Mouse (Mus musculus): ENCODE data around the gene Ciao2a. TPM values are rescaled to one million over a fixed set of nuclear protein-coding genes. Genes with fewer than 3 reads are reported as not detected.

Gene Ciao2a
- polyA plus RNA-seq, 1 experiment = 42.4 TPM

GRCm38 (mm10) chr9:66116890-66117289, 9.5 kb upstream of the Ciao2a start:
- Histone ChIP-seq H3K27me3 (ENCODE audit: control insufficient read depth, insufficient read depth, insufficient read length) (no peaks in the 10 kb centered on the region), H3K79me2 (ENCODE audit: control insufficient read depth, insufficient read depth) (peaks cover 80% of the 10 kb centered on the region), H3K4me2 (ENCODE audit: low read depth) (peak overlapping the region; percentile 49), H3ac (ENCODE audit: control insufficient read depth, insufficient read length) (no peak overlapping the region), H3K4me3 (no peak overlapping the region), H3K36me3 (ENCODE audit: control insufficient read depth, insufficient read depth) (peaks cover 16% of the 10 kb centered on the region)
- TF ChIP-seq POLR2A (IDR thresholded peaks at IDR 0.05; ENCODE audit: insufficient read length, low read depth) = no peak
- peak in 2 of 3 experiments; percentile 45 to 67 for TF ChIP-seq MYOG (IDR thresholded peaks at IDR 0.05; ENCODE audit: control insufficient read depth in 1 of 3, insufficient read depth in 1 of 3, insufficient read length in 2 of 3, low read depth in 2 of 3)
- peak; percentile 83 for TF ChIP-seq CEBPB (IDR thresholded peaks at IDR 0.05; ENCODE audit: insufficient read depth, poor library complexity, severe bottlenecking)
- peak; percentile 44 for TF ChIP-seq TCF12 (IDR thresholded peaks at IDR 0.05; ENCODE audit: insufficient read depth, poor library complexity, severe bottlenecking)
- peak; percentile 9 to 66 (median 47) for TF ChIP-seq MYOD1 (IDR thresholded peaks at IDR 0.05; ENCODE audit: control insufficient read depth in 1 of 3, insufficient read length in 2 of 3, low read depth in 2 of 3)

GRCm38 (mm10) chr9:66119498-66119897, 6.9 kb upstream of the Ciao2a start:
- Histone ChIP-seq H3ac (ENCODE audit: control insufficient read depth, insufficient read length) (no peak overlapping the region), H3K4me2 (ENCODE audit: low read depth) (no peak overlapping the region), H3K27me3 (ENCODE audit: control insufficient read depth, insufficient read depth, insufficient read length) (no peaks in the 10 kb centered on the region), H3K36me3 (ENCODE audit: control insufficient read depth, insufficient read depth) (peaks cover 8% of the 10 kb centered on the region), H3K79me2 (ENCODE audit: control insufficient read depth, insufficient read depth) (peaks cover 86% of the 10 kb centered on the region), H3K4me3 (no peak overlapping the region)
- TF ChIP-seq MYOG (IDR thresholded peaks at IDR 0.05; ENCODE audit: control insufficient read depth in 1 of 3, insufficient read depth in 1 of 3, insufficient read length in 2 of 3, low read depth in 2 of 3) (no peak), MYOD1 (IDR thresholded peaks at IDR 0.05; ENCODE audit: control insufficient read depth in 1 of 3, insufficient read length in 2 of 3, low read depth in 2 of 3) (no peak), E2F4 (IDR thresholded peaks at IDR 0.05; ENCODE audit: insufficient read depth) (no peak), CEBPB (IDR thresholded peaks at IDR 0.05; ENCODE audit: insufficient read depth, poor library complexity, severe bottlenecking) (no peak), TCF3 (IDR thresholded peaks at IDR 0.05; ENCODE audit: insufficient read length, low read depth) (no peak), TCF12 (IDR thresholded peaks at IDR 0.05; ENCODE audit: insufficient read depth, poor library complexity, severe bottlenecking) (no peak), MAX (IDR thresholded peaks at IDR 0.05; ENCODE audit: low read depth) (no peak), POLR2AphosphoS2 (IDR thresholded peaks at IDR 0.05; ENCODE audit: insufficient read length, low read depth) (no peak), SRF (IDR thresholded peaks at IDR 0.05; ENCODE audit: control insufficient read depth, insufficient read length, low read depth) (no peak), POLR2A (IDR thresholded peaks at IDR 0.05; ENCODE audit: insufficient read length, low read depth) (no peak)

- Histone ChIP-seq H3K4me2 (ENCODE audit: low read depth) (peak overlapping the region; percentile 79), H3K36me3 (ENCODE audit: control insufficient read depth, insufficient read depth) (peaks cover 2% of the 10 kb centered on the region), H3ac (ENCODE audit: control insufficient read depth, insufficient read length) (no peak overlapping the region), H3K27me3 (ENCODE audit: control insufficient read depth, insufficient read depth, insufficient read length) (no peaks in the 10 kb centered on the region), H3K79me2 (ENCODE audit: control insufficient read depth, insufficient read depth) (peaks cover 79% of the 10 kb centered on the region), H3K4me3 (no peak overlapping the region)
- no peak for TF ChIP-seq TCF3 (IDR thresholded peaks at IDR 0.05; ENCODE audit: insufficient read length, low read depth)
- no peak for TF ChIP-seq USF1 (IDR thresholded peaks at IDR 0.05; ENCODE audit: low read depth)
- no peak for TF ChIP-seq E2F4 (IDR thresholded peaks at IDR 0.05; ENCODE audit: insufficient read depth)
- no peak for TF ChIP-seq TCF12 (IDR thresholded peaks at IDR 0.05; ENCODE audit: insufficient read depth, poor library complexity, severe bottlenecking)
- no peak for TF ChIP-seq MYOD1 (IDR thresholded peaks at IDR 0.05; ENCODE audit: control insufficient read depth in 1 of 3, insufficient read length in 2 of 3, low read depth in 2 of 3)
- no peak for TF ChIP-seq CEBPB (IDR thresholded peaks at IDR 0.05; ENCODE audit: insufficient read depth, poor library complexity, severe bottlenecking)
- TF ChIP-seq SRF (IDR thresholded peaks at IDR 0.05; ENCODE audit: control insufficient read depth, insufficient read length, low read depth) = no peak
- TF ChIP-seq POLR2AphosphoS2 (IDR thresholded peaks at IDR 0.05; ENCODE audit: insufficient read length, low read depth) = no peak
- TF ChIP-seq REST (IDR thresholded peaks at IDR 0.05; ENCODE audit: insufficient read depth, insufficient read length) = no peak
- no peak for TF ChIP-seq MYOG (IDR thresholded peaks at IDR 0.05; ENCODE audit: control insufficient read depth in 1 of 3, insufficient read depth in 1 of 3, insufficient read length in 2 of 3, low read depth in 2 of 3)
Observed at GRCm38 (mm10) chr9:66120106-66120505, 6.3 kb upstream of the Ciao2a start.

- Histone ChIP-seq H3K36me3 (ENCODE audit: control insufficient read depth, insufficient read depth) (no peaks in the 10 kb centered on the region), H3K4me2 (ENCODE audit: low read depth) (peak overlapping the region; percentile 79), H3K27me3 (ENCODE audit: control insufficient read depth, insufficient read depth, insufficient read length) (no peaks in the 10 kb centered on the region), H3K79me2 (ENCODE audit: control insufficient read depth, insufficient read depth) (peaks cover 72% of the 10 kb centered on the region), H3K4me3 (no peak overlapping the region), H3ac (ENCODE audit: control insufficient read depth, insufficient read length) (no peak overlapping the region)
- TF ChIP-seq POLR2A (IDR thresholded peaks at IDR 0.05; ENCODE audit: insufficient read length, low read depth) (no peak), MYOD1 (IDR thresholded peaks at IDR 0.05; ENCODE audit: control insufficient read depth in 1 of 3, insufficient read length in 2 of 3, low read depth in 2 of 3) (no peak), MYOG (IDR thresholded peaks at IDR 0.05; ENCODE audit: control insufficient read depth in 1 of 3, insufficient read depth in 1 of 3, insufficient read length in 2 of 3, low read depth in 2 of 3) (no peak), TCF3 (IDR thresholded peaks at IDR 0.05; ENCODE audit: insufficient read length, low read depth) (no peak), CEBPB (IDR thresholded peaks at IDR 0.05; ENCODE audit: insufficient read depth, poor library complexity, severe bottlenecking) (no peak), TCF12 (IDR thresholded peaks at IDR 0.05; ENCODE audit: insufficient read depth, poor library complexity, severe bottlenecking) (no peak), MAX (IDR thresholded peaks at IDR 0.05; ENCODE audit: low read depth) (no peak), USF1 (IDR thresholded peaks at IDR 0.05; ENCODE audit: low read depth) (no peak), SRF (IDR thresholded peaks at IDR 0.05; ENCODE audit: control insufficient read depth, insufficient read length, low read depth) (no peak), E2F4 (IDR thresholded peaks at IDR 0.05; ENCODE audit: insufficient read depth) (no peak)
Observed at GRCm38 (mm10) chr9:66120945-66121344, 5.5 kb upstream of the Ciao2a start.

GRCm38 (mm10) chr9:66121421-66121820, 5.0 kb upstream of the Ciao2a start:
- peak overlapping the region; percentile 79 for H3K4me2 ChIP-seq (ENCODE audit: low read depth)
- H3ac ChIP-seq (ENCODE audit: control insufficient read depth, insufficient read length) = no peak overlapping the region
- H3K36me3 ChIP-seq (ENCODE audit: control insufficient read depth, insufficient read depth) = no peaks in the 10 kb centered on the region
- no peak overlapping the region for H3K4me3 ChIP-seq
- no peak for TF ChIP-seq SRF (IDR thresholded peaks at IDR 0.05; ENCODE audit: control insufficient read depth, insufficient read length, low read depth)
- no peak for TF ChIP-seq POLR2AphosphoS2 (IDR thresholded peaks at IDR 0.05; ENCODE audit: insufficient read length, low read depth)
- peak in 1 of 3 experiments; percentile 17 for TF ChIP-seq MYOG (IDR thresholded peaks at IDR 0.05; ENCODE audit: control insufficient read depth in 1 of 3, insufficient read depth in 1 of 3, insufficient read length in 2 of 3, low read depth in 2 of 3)
- no peak for TF ChIP-seq TCF12 (IDR thresholded peaks at IDR 0.05; ENCODE audit: insufficient read depth, poor library complexity, severe bottlenecking)
- no peak for TF ChIP-seq REST (IDR thresholded peaks at IDR 0.05; ENCODE audit: insufficient read depth, insufficient read length)
- TF ChIP-seq E2F4 (IDR thresholded peaks at IDR 0.05; ENCODE audit: insufficient read depth) = no peak
- TF ChIP-seq MYOD1 (IDR thresholded peaks at IDR 0.05; ENCODE audit: control insufficient read depth in 1 of 3, insufficient read length in 2 of 3, low read depth in 2 of 3) = peak; percentile 78 to 86 (median 81)
- no peaks in the 10 kb centered on the region for H3K27me3 ChIP-seq (ENCODE audit: control insufficient read depth, insufficient read depth, insufficient read length)
- peaks cover 68% of the 10 kb centered on the region for H3K79me2 ChIP-seq (ENCODE audit: control insufficient read depth, insufficient read depth)

Data from myocyte (in vitro differentiated cells).